Mouse (Mus musculus) urinary bladder, postnatal 10 days (tissue): ENCODE measurements at regions not wholly inside any gene's neighbourhood (a gene's known extent, or its start where the extent isn't known, plus 50 kb on each side); places are given as distances from the start of the nearest gene placed in this dataset.

Source experiments
- DNase-seq: peaks from one replicate; pipeline ENCODE4 v3.0.0; 2022; ENCODE audit warnings: low spot score

- no peak for DNase-seq
Measured at GRCm38 (mm10) chr6:31658447-31659199, 94.8 kb upstream of the Podxl start.

- DNase-seq: no peak
Measured at GRCm38 (mm10) chr6:31650791-31651476, 87.2 kb upstream of the Podxl start.

GRCm38 (mm10) chr6:31645261-31645660 is 81.5 kb upstream of the Podxl start:
- DNase-seq: no peak

- no peak for DNase-seq
Measured at GRCm38 (mm10) chr6:31644504-31644903, 80.7 kb upstream of the Podxl start.

- DNase-seq: no peak
Measured at GRCm38 (mm10) chr6:31642451-31642942, 78.7 kb upstream of the Podxl start.

- no peak for DNase-seq
Measured at GRCm38 (mm10) chr6:31640745-31641144, 77.0 kb upstream of the Podxl start.

GRCm38 (mm10) chr6:31639460-31639859 is 75.7 kb upstream of the Podxl start:
- no peak for DNase-seq

- DNase-seq: no peak
Measured at GRCm38 (mm10) chr6:31638434-31639220, 74.8 kb upstream of the Podxl start.

GRCm38 (mm10) chr6:31637371-31638052 is 73.7 kb upstream of the Podxl start:
- DNase-seq: no peak

GRCm38 (mm10) chr6:31636954-31637353 is 73.2 kb upstream of the Podxl start:
- no peak for DNase-seq

GRCm38 (mm10) chr6:31632485-31632884 is 68.7 kb upstream of the Podxl start:
- DNase-seq: no peak

- DNase-seq: no peak
Measured at GRCm38 (mm10) chr6:31630009-31630408, 66.2 kb upstream of the Podxl start.

GRCm38 (mm10) chr6:31627912-31628311 is 64.1 kb upstream of the Podxl start:
- DNase-seq: no peak

GRCm38 (mm10) chr6:31625055-31625454 is 61.3 kb upstream of the Podxl start:
- no peak for DNase-seq

- no peak for DNase-seq
Measured at GRCm38 (mm10) chr6:31624374-31624773, 60.6 kb upstream of the Podxl start.

GRCm38 (mm10) chr6:31621023-31621422 is 57.2 kb upstream of the Podxl start:
- no peak for DNase-seq

GRCm38 (mm10) chr6:31618852-31619251 is 55.1 kb upstream of the Podxl start:
- DNase-seq: no peak

GRCm38 (mm10) chr6:31617341-31617740 is 53.6 kb upstream of the Podxl start:
- no peak for DNase-seq

- no peak for DNase-seq
Measured at GRCm38 (mm10) chr6:31615426-31615970, 51.7 kb upstream of the Podxl start.

GRCm38 (mm10) chr6:31614563-31614962 is 50.8 kb upstream of the Podxl start:
- no peak for DNase-seq

- no peak for DNase-seq
Measured at GRCm38 (mm10) chr6:31613590-31614319, 50.0 kb upstream of the Podxl start.
